Mouse (Mus musculus): ENCODE results near the gene Gnat2. TPM values are rescaled to one million over a fixed set of nuclear protein-coding genes. Genes with fewer than 3 reads are reported as not detected.

Gnat2 gene
- polyA plus RNA-seq, 1 experiment from 2014 or later, result 0.30 TPM

DNA sequence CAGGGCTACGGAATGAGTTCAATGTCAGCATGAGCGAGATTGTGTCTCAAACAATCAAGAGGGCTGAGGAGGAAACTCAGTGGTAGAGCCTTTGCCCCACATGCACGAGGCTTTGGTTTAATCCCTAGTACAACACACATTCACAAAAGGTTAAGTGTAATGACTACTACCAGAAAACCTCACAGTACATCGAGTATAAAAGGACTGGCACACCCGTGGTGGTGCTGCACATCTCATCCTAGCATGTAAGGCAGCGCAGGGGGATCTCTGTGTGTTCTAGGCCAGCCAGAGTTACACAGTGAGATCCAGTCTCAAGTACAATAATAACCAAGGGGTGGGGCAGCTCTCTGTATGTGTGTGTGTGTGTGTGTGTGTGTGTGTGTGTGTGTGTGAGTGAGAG, 24.9 kb downstream of the Gnat2 start:
- Histone ChIP-seq H3K36me3 (ENCODE audit: control insufficient read depth, insufficient read depth, low read length) (peaks cover 70% of the 10 kb centered on the region), H3K27ac (replicated peaks; ENCODE audit: low read depth, low read length) (no peak overlapping the region), H3K27me3 (ENCODE audit: control insufficient read depth, insufficient read depth, low read length) (no peaks in the 10 kb centered on the region), H3K9me3 (ENCODE audit: control insufficient read depth, low read length) (no peaks in the 10 kb centered on the region), H3K4me3 (replicated peaks; ENCODE audit: low read depth, low read length) (no peak overlapping the region), H3K4me2 (ENCODE audit: low read length) (no peak overlapping the region), H3K9ac (replicated peaks; ENCODE audit: low read length) (no peak overlapping the region), H3K4me1 (ENCODE audit: control insufficient read depth, insufficient read depth, low read length) (no peaks in the 10 kb centered on the region)
- DNase-seq (no peak), ATAC-seq (ENCODE audit: low FRiP score, low TSS enrichment) (no peak)
- 93% methylated on average over 6 of the region's 6 CpGs for WGBS

DNA sequence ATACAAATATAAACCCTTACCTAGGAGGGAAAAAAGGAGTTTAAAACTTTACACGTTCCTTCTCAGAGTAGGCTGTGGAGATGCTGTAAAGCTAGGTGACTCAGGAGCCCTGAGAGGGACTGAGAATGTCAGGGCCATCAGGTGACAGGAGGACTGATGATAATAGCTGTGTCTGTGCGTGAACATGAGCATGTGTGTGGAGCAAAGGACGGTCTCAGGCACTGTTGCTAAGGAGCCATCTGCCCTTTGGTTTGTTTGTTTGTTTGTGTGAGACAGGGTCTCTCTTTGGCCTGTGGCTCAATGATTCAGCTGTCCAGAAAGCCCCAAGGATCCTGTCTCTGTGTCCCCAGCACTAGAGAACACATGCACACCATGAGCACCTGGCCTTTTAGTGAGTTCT, 28.5 kb downstream of the Gnat2 start:
- ATAC-seq (ENCODE audit: low FRiP score, low TSS enrichment) (no peak), DNase-seq (no peak)
- WGBS, result 92% methylated on average over 3 of the region's 3 CpGs
- Histone ChIP-seq H3K36me3 (ENCODE audit: control insufficient read depth, insufficient read depth, low read length) (peaks cover 54% of the 10 kb centered on the region), H3K9ac (replicated peaks; ENCODE audit: low read length) (no peak overlapping the region), H3K4me3 (replicated peaks; ENCODE audit: low read depth, low read length) (no peak overlapping the region), H3K4me2 (ENCODE audit: low read length) (no peak overlapping the region), H3K27me3 (ENCODE audit: control insufficient read depth, insufficient read depth, low read length) (no peaks in the 10 kb centered on the region), H3K27ac (replicated peaks; ENCODE audit: low read depth, low read length) (no peak overlapping the region), H3K9me3 (ENCODE audit: control insufficient read depth, low read length) (no peaks in the 10 kb centered on the region), H3K4me1 (ENCODE audit: control insufficient read depth, insufficient read depth, low read length) (no peaks in the 10 kb centered on the region)

DNA sequence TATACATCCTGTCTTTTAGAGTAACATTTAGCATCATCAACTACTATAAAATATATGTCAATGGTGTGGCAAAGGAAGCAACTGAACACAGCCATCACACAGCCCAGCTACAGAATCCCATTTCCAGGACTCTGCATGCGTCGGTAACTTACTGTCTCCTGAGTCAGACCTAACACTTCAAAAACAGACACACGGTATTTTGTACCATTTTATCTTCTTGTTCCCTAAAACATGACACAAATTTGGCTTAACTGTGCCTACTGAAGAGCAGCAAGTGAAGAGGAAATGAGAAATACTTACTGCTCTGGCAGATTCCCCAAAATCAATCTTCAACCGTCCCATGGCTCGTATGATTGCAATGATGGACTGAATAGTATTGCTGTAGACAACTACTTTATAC, 30.7 kb downstream of the Gnat2 start:
- H3K4me3 ChIP-seq (replicated peaks; ENCODE audit: low read depth, low read length), result no peak overlapping the region
- H3K36me3 ChIP-seq (ENCODE audit: control insufficient read depth, insufficient read depth, low read length), result peaks cover 38% of the 10 kb centered on the region
- H3K27ac ChIP-seq (replicated peaks; ENCODE audit: low read depth, low read length), result no peak overlapping the region
- DNase-seq (no peak), ATAC-seq (ENCODE audit: low FRiP score, low TSS enrichment) (no peak)
- no peaks in the 10 kb centered on the region for H3K4me1 ChIP-seq (ENCODE audit: control insufficient read depth, insufficient read depth, low read length)
- no peaks in the 10 kb centered on the region for H3K9me3 ChIP-seq (ENCODE audit: control insufficient read depth, low read length)
- H3K9ac ChIP-seq (replicated peaks; ENCODE audit: low read length), result no peak overlapping the region
- 95% methylated on average over 5 of the region's 5 CpGs for WGBS
- no peak overlapping the region for H3K4me2 ChIP-seq (ENCODE audit: low read length)
- H3K27me3 ChIP-seq (ENCODE audit: control insufficient read depth, insufficient read depth, low read length), result no peaks in the 10 kb centered on the region

DNA sequence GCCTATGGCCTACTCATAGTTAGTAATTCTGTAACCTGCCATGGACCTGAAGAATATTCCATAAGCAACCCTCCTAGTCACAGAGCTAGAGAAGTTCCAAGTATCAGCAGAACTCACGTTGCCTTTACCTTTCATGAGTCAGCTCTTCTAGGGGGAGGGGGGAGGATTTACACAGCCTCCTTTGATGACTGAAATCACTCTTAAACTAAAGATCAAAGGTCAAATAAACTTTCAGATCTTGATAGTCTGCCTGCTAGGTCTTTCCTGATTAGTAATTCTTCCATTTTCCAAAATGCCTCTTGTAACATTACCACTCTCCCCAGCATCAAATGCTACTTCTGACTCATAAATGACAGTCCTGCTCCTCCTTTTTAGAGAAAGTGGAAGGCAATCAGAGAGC, 31.5 kb downstream of the Gnat2 start:
- Histone ChIP-seq H3K4me3 (replicated peaks; ENCODE audit: low read depth, low read length) (no peak overlapping the region), H3K4me2 (ENCODE audit: low read length) (no peak overlapping the region), H3K4me1 (ENCODE audit: control insufficient read depth, insufficient read depth, low read length) (no peaks in the 10 kb centered on the region), H3K9me3 (ENCODE audit: control insufficient read depth, low read length) (no peaks in the 10 kb centered on the region), H3K9ac (replicated peaks; ENCODE audit: low read length) (no peak overlapping the region), H3K36me3 (ENCODE audit: control insufficient read depth, insufficient read depth, low read length) (peaks cover 30% of the 10 kb centered on the region), H3K27ac (replicated peaks; ENCODE audit: low read depth, low read length) (no peak overlapping the region), H3K27me3 (ENCODE audit: control insufficient read depth, insufficient read depth, low read length) (no peaks in the 10 kb centered on the region)
- no peak for ATAC-seq (ENCODE audit: low FRiP score, low TSS enrichment)
- DNase-seq, result no peak
- 55% methylated on average over 1 of the region's 1 CpGs for WGBS

DNA sequence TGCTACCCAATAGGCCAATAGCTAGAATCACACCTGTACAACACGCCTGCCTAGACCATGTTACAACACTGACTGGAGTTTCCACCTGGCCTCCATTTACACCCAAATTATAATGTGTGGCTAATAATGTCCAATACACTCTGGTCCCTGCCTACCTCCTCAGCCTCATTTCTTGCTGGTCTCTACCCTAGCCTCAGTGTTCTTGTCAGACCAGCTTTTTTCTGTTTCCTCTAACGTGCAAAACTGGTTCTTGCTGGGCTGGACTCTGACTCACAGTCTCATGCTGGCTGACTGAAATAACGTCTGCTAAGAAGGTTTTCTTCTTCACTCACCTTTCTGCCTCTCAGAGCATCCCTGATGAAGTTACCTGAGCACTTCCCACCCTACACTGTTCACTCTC, 33.7 kb downstream of the Gnat2 start:
- Histone ChIP-seq H3K4me3 (replicated peaks; ENCODE audit: low read depth, low read length) (no peak overlapping the region), H3K36me3 (ENCODE audit: control insufficient read depth, insufficient read depth, low read length) (peaks cover 20% of the 10 kb centered on the region), H3K4me1 (ENCODE audit: control insufficient read depth, insufficient read depth, low read length) (no peaks in the 10 kb centered on the region), H3K9me3 (ENCODE audit: control insufficient read depth, low read length) (no peaks in the 10 kb centered on the region), H3K27ac (replicated peaks; ENCODE audit: low read depth, low read length) (no peak overlapping the region), H3K9ac (replicated peaks; ENCODE audit: low read length) (no peak overlapping the region), H3K27me3 (ENCODE audit: control insufficient read depth, insufficient read depth, low read length) (no peaks in the 10 kb centered on the region), H3K4me2 (ENCODE audit: low read length) (no peak overlapping the region)
- no peak for DNase-seq
- ATAC-seq (ENCODE audit: low FRiP score, low TSS enrichment), result no peak
- WGBS, result 94% methylated on average over 3 of the region's 3 CpGs

DNA sequence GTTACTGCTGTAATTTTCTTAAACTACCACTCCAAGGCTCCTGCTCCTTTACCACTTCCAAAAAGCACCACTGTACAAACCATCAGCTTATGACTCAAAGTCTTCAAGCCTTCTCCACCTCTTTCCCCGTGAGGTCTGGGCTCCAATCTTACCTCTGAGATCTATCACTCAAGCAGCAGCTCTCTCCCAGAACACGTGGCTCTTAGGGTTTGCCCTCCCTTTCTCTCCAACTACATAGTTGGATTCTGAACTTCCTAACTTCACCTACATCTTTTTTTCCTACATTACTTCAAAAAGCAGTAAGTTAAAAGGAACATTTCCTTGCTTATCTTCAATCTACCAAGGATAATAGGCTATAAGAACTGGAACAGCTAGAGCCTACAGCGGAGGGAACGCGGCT, 35.9 kb downstream of the Gnat2 start:
- Histone ChIP-seq H3K4me3 (replicated peaks; ENCODE audit: low read depth, low read length) (no peak overlapping the region), H3K27me3 (ENCODE audit: control insufficient read depth, insufficient read depth, low read length) (no peaks in the 10 kb centered on the region), H3K36me3 (ENCODE audit: control insufficient read depth, insufficient read depth, low read length) (peaks cover 3% of the 10 kb centered on the region), H3K4me2 (ENCODE audit: low read length) (no peak overlapping the region), H3K9ac (replicated peaks; ENCODE audit: low read length) (no peak overlapping the region), H3K27ac (replicated peaks; ENCODE audit: low read depth, low read length) (no peak overlapping the region), H3K9me3 (ENCODE audit: control insufficient read depth, low read length) (no peaks in the 10 kb centered on the region), H3K4me1 (ENCODE audit: control insufficient read depth, insufficient read depth, low read length) (no peaks in the 10 kb centered on the region)
- no peak for DNase-seq
- 90% methylated on average over 5 of the region's 5 CpGs for WGBS
- no peak for ATAC-seq (ENCODE audit: low FRiP score, low TSS enrichment)

- 95% methylated on average over 4 of the region's 4 CpGs for WGBS
- ATAC-seq (ENCODE audit: low FRiP score, low TSS enrichment), result no peak
- Histone ChIP-seq H3K4me2 (ENCODE audit: low read length) (no peak overlapping the region), H3K4me1 (ENCODE audit: control insufficient read depth, insufficient read depth, low read length) (no peaks in the 10 kb centered on the region), H3K9me3 (ENCODE audit: control insufficient read depth, low read length) (no peaks in the 10 kb centered on the region), H3K4me3 (replicated peaks; ENCODE audit: low read depth, low read length) (no peak overlapping the region), H3K9ac (replicated peaks; ENCODE audit: low read length) (no peak overlapping the region), H3K27ac (replicated peaks; ENCODE audit: low read depth, low read length) (no peak overlapping the region), H3K27me3 (ENCODE audit: control insufficient read depth, insufficient read depth, low read length) (no peaks in the 10 kb centered on the region), H3K36me3 (ENCODE audit: control insufficient read depth, insufficient read depth, low read length) (0 out of 2 replicates have a peak, but pooled peaks cover 2% of the 10 kb centered on the region)
- DNase-seq, result no peak
Observed at GRCm38 (mm10) chr3:108129367-108129766, 36.8 kb downstream of the Gnat2 start.

- DNase-seq (no peak), ATAC-seq (ENCODE audit: low FRiP score, low TSS enrichment) (no peak)
- Histone ChIP-seq H3K4me2 (ENCODE audit: low read length) (no peak overlapping the region), H3K4me3 (replicated peaks; ENCODE audit: low read depth, low read length) (no peak overlapping the region), H3K9me3 (ENCODE audit: control insufficient read depth, low read length) (no peaks in the 10 kb centered on the region), H3K27ac (replicated peaks; ENCODE audit: low read depth, low read length) (no peak overlapping the region), H3K9ac (replicated peaks; ENCODE audit: low read length) (no peak overlapping the region), H3K36me3 (ENCODE audit: control insufficient read depth, insufficient read depth, low read length) (no peaks in the 10 kb centered on the region), H3K27me3 (ENCODE audit: control insufficient read depth, insufficient read depth, low read length) (no peaks in the 10 kb centered on the region), H3K4me1 (ENCODE audit: control insufficient read depth, insufficient read depth, low read length) (no peaks in the 10 kb centered on the region)
- 93% methylated on average over 4 of the region's 4 CpGs for WGBS
Observed at GRCm38 (mm10) chr3:108129804-108130203, 37.2 kb downstream of the Gnat2 start.

GRCm38 (mm10) chr3:108131216-108131615, 38.6 kb downstream of the Gnat2 start:
- Histone ChIP-seq H3K36me3 (ENCODE audit: control insufficient read depth, insufficient read depth, low read length) (no peaks in the 10 kb centered on the region), H3K27me3 (ENCODE audit: control insufficient read depth, insufficient read depth, low read length) (no peaks in the 10 kb centered on the region), H3K4me3 (replicated peaks; ENCODE audit: low read depth, low read length) (no peak overlapping the region), H3K4me1 (ENCODE audit: control insufficient read depth, insufficient read depth, low read length) (no peaks in the 10 kb centered on the region), H3K9me3 (ENCODE audit: control insufficient read depth, low read length) (no peaks in the 10 kb centered on the region), H3K4me2 (ENCODE audit: low read length) (no peak overlapping the region), H3K9ac (replicated peaks; ENCODE audit: low read length) (no peak overlapping the region), H3K27ac (replicated peaks; ENCODE audit: low read depth, low read length) (no peak overlapping the region)
- DNase-seq (no peak), ATAC-seq (ENCODE audit: low FRiP score, low TSS enrichment) (no peak)
- WGBS, result 97% methylated on average over 5 of the region's 5 CpGs

All from midbrain, embryonic 14.5 days (tissue).